Mouse (Mus musculus): Measurements from ENCODE around the gene Uspl1.
A peak's percentile ranks its signal among the peaks of the same experiment; 100 is the strongest.
"Not testable (repeated sequence)": the region's sequence is repeated elsewhere in the genome, so short reads cannot be mapped to it uniquely, and the experiment has no call there.

Gene Uspl1

GRCm38 (mm10) chr5:149184104-149184843 lies at the start of gene Uspl1, which contains the start of gene Hmgb1:
Uspl1 (plus strand) TSS chr5:149184350.
Hmgb1 (minus strand) TSS chr5:149184489.
- peak; percentile 97 for DNase-seq (ENCODE audit: low spot score)

- DNase-seq (ENCODE audit: low spot score): no peak
Measured at GRCm38 (mm10) chr5:149134751-149135454, 49.2 kb upstream of the Uspl1 start.

DNA sequence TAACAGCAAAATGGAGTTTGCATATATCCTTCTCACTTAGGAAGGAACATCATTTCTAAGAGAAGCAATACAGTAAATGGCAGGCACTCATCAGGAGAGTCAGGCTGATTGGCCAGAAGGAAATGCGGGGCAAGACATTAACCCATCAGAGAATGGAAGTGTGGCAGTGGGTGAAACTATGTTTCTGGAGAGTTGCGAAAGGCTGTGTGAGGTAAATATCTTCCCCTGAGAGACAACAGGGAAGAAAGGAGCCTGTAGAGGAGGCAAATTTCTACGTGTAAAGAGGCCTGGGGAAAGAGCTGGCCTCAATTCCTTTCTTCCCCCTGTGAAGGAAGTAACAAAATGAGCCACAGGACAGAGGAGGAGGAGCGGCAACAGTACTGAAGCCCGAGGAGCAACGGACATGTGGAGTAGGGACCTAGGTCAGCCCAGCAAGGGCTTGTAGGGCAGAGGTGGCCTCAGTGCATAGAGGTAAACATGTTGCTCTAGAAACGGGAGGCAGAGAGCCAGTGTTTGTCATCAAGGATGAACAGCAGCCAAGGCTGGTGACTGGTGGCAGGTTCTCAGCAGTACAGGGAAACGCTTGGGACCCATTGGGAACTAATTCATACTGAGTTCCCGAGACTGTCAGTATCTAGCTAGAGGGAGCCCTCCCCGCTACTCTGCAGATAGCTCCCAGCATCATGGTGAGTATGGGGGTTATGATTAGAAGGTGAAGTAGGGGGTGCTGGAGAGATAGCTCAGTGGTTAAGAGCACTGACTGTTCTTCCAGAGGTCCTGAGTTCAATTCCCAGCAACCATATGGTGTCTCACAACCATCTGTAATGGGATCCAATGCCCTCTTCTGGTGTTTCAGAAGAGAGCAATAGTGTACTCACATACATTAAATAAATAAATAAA lies 48.4 kb upstream of the Uspl1 start:
- DNase-seq (ENCODE audit: low spot score): no peak

DNA sequence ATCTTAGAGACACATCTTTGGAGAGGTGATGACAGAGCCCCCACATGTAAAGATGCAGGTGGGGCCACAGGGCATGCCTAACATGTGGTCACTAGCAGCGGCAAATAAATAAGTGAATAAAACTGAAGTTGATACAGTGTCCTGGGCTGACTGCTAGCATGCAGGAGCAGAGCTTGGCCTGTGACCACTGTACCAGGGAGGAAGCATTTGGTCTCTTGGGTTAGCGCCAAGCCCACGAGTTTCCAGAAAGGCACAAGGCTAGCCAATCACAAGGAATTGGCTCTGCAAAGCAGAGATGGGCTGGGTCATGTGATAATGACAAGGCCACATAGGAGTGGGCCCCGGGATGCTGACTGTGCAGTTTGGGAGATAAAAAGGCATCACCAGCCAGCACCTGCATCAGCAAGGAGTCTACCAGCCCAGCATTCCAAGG lies 47.2 kb upstream of the Uspl1 start:
- no peak for DNase-seq (ENCODE audit: low spot score)

GRCm38 (mm10) chr5:149137447-149137846 lies 46.7 kb upstream of the Uspl1 start:
- DNase-seq (ENCODE audit: low spot score): no peak

- not testable (repeated sequence) for DNase-seq (ENCODE audit: low spot score)
Measured at GRCm38 (mm10) chr5:149138087-149138486, 46.1 kb upstream of the Uspl1 start.

GRCm38 (mm10) chr5:149140336-149140735 lies 43.8 kb upstream of the Uspl1 start:
- DNase-seq (ENCODE audit: low spot score): no peak

DNA sequence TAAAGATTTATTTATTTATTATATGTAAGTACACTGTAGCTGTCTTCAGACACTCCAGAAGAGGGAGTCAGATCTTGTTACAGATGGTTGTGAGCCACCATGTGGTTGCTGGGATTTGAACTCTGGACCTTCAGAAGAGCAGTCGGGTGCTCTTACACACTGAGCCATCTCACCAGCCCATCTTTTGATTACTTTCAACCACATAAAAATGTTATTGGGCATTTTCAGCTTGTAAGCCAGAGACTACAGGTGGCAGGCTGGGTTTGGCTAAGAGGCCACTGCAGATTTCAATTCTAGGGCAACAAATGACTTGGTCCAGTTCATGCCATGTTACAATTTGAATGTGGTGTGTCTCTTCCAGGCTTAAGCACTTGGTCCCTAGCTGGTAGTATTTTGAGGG lies 43.0 kb upstream of the Uspl1 start:
- DNase-seq (ENCODE audit: low spot score): not testable (repeated sequence)

DNA sequence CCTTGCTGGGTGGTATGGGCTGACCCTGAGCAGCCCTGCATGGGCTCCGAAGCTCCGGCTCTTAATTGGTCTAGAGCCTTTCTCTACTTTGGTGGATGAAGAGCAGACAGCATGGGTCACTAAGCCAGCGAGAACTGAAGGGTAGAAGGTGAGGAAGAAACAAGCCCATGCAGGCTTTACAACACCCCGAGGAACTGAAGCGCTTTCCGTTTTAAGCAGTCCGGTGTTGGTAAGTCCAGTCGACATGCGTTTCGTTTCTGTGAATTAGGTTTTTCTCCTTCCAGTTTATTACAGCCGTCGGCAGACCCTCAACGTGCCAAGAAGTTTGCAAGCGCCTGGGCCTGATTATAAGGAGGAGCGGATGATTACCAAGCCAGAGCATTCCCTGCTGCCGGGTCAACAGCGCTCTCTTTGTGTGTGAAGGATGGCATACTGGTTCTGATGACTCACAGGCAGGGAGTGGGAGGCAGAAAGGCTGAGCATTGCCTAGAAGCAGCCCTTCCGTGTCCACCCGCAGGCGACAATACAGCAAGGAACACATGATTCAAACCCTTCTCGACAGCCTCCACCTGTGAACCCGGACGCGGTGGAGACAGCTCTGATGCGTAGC lies 40.3 kb upstream of the Uspl1 start:
- DNase-seq (ENCODE audit: low spot score): no peak

- no peak for DNase-seq (ENCODE audit: low spot score)
Measured at GRCm38 (mm10) chr5:149146691-149147090, 37.5 kb upstream of the Uspl1 start.

DNA sequence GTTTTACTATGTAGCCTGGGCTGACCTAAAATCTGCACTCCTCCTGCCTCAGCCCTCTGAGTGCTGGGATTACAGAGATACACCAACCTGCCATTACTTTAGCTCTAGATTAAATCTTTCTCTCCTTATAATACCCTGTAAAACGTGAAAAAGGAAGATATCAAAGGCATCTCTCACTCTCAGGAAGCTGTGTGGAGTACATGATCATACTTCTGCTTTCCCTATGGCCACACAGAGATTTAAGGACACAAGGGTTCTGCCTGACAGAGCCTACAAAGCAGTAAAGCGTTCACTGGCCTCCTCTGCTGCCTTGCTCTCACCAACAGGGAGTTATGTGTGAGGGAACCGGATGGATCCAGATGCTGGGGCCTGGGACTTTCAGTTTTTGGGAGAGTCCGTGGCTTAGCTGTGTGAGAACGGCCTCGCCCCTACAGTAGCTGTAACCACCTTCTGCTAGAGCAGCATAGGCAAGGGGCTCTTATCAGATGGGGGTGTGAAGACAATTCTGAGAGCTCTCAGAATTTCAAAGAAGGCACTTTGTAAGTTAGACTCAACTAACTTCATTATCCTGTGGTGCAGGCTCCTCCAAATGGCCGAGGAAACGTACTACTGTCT lies 36.7 kb upstream of the Uspl1 start:
- no peak for DNase-seq (ENCODE audit: low spot score)

GRCm38 (mm10) chr5:149150882-149151281 lies 33.3 kb upstream of the Uspl1 start:
- no peak for DNase-seq (ENCODE audit: low spot score)

DNA sequence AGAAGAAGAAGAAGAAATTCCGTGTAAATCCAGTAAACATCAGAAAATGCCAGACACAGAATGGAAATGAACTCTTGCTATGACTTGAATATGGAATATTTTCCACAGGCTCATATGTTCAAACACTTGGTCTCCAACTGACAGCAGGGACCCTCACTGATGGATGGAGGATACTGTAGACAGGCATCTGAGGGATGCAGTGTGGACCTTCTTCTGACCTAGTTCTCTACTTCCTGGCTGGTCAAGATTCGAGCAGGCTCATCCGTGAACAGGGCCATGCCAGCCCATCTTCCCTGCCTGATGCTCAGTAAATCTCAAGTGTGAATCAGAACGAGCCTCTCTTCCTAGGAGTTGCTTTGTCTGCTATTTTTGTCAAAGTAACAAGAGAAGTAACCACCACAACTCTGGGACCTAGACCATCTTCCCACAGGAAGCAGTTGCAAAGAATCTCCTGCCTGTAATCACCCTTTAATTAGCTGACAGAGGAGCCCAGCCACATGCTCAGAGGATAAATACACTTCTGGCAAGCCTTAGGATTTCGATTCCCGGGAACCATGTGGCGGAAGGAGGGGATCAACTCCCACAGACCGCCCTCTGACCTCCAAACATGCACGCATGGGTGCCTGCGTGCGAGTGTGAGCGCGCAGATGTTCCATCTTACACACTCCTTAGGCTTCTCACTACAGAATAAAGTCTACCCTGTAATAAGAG lies 31.9 kb upstream of the Uspl1 start:
- no peak for DNase-seq (ENCODE audit: low spot score)

- DNase-seq (ENCODE audit: low spot score): no peak
Measured at GRCm38 (mm10) chr5:149152774-149153155, 31.4 kb upstream of the Uspl1 start.

- no peak for DNase-seq (ENCODE audit: low spot score)
Measured at GRCm38 (mm10) chr5:149156886-149157563, 27.1 kb upstream of the Uspl1 start.

DNA sequence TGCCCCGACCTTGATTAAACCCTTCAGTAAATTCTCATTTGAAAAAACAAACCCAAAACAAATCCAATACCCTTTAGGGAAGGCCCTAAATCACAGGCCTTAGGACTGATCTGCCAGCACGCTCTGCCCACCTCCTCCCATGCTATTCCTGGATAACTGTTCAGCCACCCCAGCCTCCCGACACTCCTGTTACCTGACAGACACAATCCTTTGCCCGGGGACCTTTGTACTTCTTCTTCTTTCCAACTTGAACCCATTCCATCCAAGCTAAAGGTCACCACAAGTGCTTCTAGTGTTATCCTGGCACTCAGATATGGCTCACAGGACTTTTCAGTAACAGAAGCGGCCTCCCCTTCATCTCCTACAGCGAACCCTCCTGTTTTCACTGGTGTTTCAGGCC lies 25.1 kb upstream of the Uspl1 start:
- DNase-seq (ENCODE audit: low spot score): no peak

GRCm38 (mm10) chr5:149160469-149160868 lies 23.7 kb upstream of the Uspl1 start:
- no peak for DNase-seq (ENCODE audit: low spot score)

- no peak for DNase-seq (ENCODE audit: low spot score)
Measured at GRCm38 (mm10) chr5:149162890-149163289, 21.3 kb upstream of the Uspl1 start.

GRCm38 (mm10) chr5:149164881-149165280 lies 19.3 kb upstream of the Uspl1 start:
- DNase-seq (ENCODE audit: low spot score): no peak

GRCm38 (mm10) chr5:149166011-149166410 lies 18.1 kb upstream of the Uspl1 start:
- no peak for DNase-seq (ENCODE audit: low spot score)

Data from urinary bladder, postnatal 10 days (tissue).